Mouse (Mus musculus): ENCODE measurements at regions not wholly inside any gene's neighbourhood (a gene's known extent, or its start where the extent isn't known, plus 50 kb on each side); places are given as distances from the start of the nearest gene placed in this dataset.

GRCm38 (mm10) chr10:10628236-10628717 lies 52.9 kb upstream of the Gm10944 start:
- H3K27me3 ChIP-seq = no peaks in the 10 kb centered on the region
- no peak for TF ChIP-seq CTCF (IDR thresholded peaks at IDR 0.05)
- ChIA-PET CTCF (interaction anchor here (1.2 kb wide), 1 partner anchor 18 kb away, joined by 3 read pairs; no protein-coding TSS in a partner anchor), POLR2A (no interaction called here)
- DNase-seq (ENCODE audit: low read depth, low spot score) (peak; percentile 43), ATAC-seq (peak; percentile 99)
- in situ Hi-C loops (cut with MboI; ENCODE audit: low pct_unique_long_range_greater_than_20kb) = no loop called here

- no peak for TF ChIP-seq CTCF (IDR thresholded peaks at IDR 0.05)
- no peaks in the 10 kb centered on the region for H3K27me3 ChIP-seq
- CTCF ChIA-PET = interaction anchor here (2.3 kb wide), 1 partner anchor 15 kb away, joined by 6 read pairs; no protein-coding TSS in a partner anchor
- in situ Hi-C loops (cut with MboI; ENCODE audit: low pct_unique_long_range_greater_than_20kb) = no loop called here
- DNase-seq (ENCODE audit: low read depth, low spot score) (no peak), ATAC-seq (no peak)
- POLR2A ChIA-PET = no interaction called here
Observed at GRCm38 (mm10) chr10:10614976-10615762, 57.1 kb upstream of the Rab32 start.

- in situ Hi-C loops (cut with MboI; ENCODE audit: low pct_unique_long_range_greater_than_20kb) = no loop called here
- ATAC-seq (no peak), DNase-seq (ENCODE audit: low read depth, low spot score) (no peak)
- CTCF ChIA-PET = interaction anchor here (0.8 to 1.0 kb wide), 2 partner anchors 30 to 53 kb away, joined by 3 read pairs; partner anchors contain the start of gene Rab32
- TF ChIP-seq CTCF (IDR thresholded peaks at IDR 0.05) = no peak
- H3K27me3 ChIP-seq = no peaks in the 10 kb centered on the region
- POLR2A ChIA-PET = interaction anchor here (0.5 kb wide), 1 partner anchor 834 kb away, joined by 3 read pairs; no protein-coding TSS in a partner anchor
Observed at GRCm38 (mm10) chr10:10610561-10611345, 52.7 kb upstream of the Rab32 start.

- ChIA-PET POLR2A (no interaction called here), CTCF (interaction anchor here (0.5 kb wide), 1 partner anchor 766 kb away, joined by 3 read pairs; no protein-coding TSS in a partner anchor)
- in situ Hi-C loops (cut with MboI; ENCODE audit: low pct_unique_long_range_greater_than_20kb) = no loop called here
- no peak for ATAC-seq
- no peaks in the 10 kb centered on the region for H3K27me3 ChIP-seq
- no peak for TF ChIP-seq CTCF (IDR thresholded peaks at IDR 0.05)
- DNase-seq (ENCODE audit: low read depth, low spot score) = no peak
Observed at GRCm38 (mm10) chr10:10608626-10609168, 50.6 kb upstream of the Rab32 start.
